Mouse (Mus musculus) stomach, embryonic 16.5 days (tissue): ENCODE measurements around the gene Gm5771. TPM values are rescaled to one million over a fixed set of nuclear protein-coding genes. Genes with fewer than 3 reads are reported as not detected.

Source experiments
- polyA plus RNA-seq: library from polyadenylated mRNA; unstranded; fragments of >200 nt; fragmentation: Nextera tagmentation; extraction: Ambion mirVana; gene quantifications from 2 replicates; pipeline ENCODE4 v1.2.1, GENCODE M21; 2015

Gm5771 gene
- polyA plus RNA-seq, 1 experiment from 2014 or later: 130 TPM

Other genes starting within 250 kb of the Gm5771 start
- gene Try4, start 90.1 kb upstream of the Gm5771 start, polyA plus RNA-seq: 31.0 and 60.1 TPM in 2 replicates
- 243 and 344 TPM in 2 replicates for gene Try5, start 75.5 kb upstream of the Gm5771 start, polyA plus RNA-seq
- gene Try10, start 38.3 kb upstream of the Gm5771 start, polyA plus RNA-seq: 295 and 322 TPM in 2 replicates
- gene Prss3, start 14.7 kb upstream of the Gm5771 start, polyA plus RNA-seq: 144 and 188 TPM in 2 replicates
- gene Gm10334, start 53.8 kb downstream of the Gm5771 start, polyA plus RNA-seq: 114 and 181 TPM in 2 replicates
- 456 and 532 TPM in 2 replicates for gene Prss1, start 66.6 kb downstream of the Gm5771 start, polyA plus RNA-seq
- gene Prss2, start 129.4 kb downstream of the Gm5771 start, polyA plus RNA-seq: 197 and 293 TPM in 2 replicates
- gene Ephb6, start 213.1 kb downstream of the Gm5771 start, polyA plus RNA-seq: 11.0 and 11.7 TPM in 2 replicates
- 10.0 and 10.9 TPM in 2 replicates for gene Trpv6, start 244.0 kb downstream of the Gm5771 start, polyA plus RNA-seq